Mouse (Mus musculus): ENCODE results near the gene Rcl1. TPM values are rescaled to one million over a fixed set of nuclear protein-coding genes. Genes with fewer than 3 reads are reported as not detected.
A peak's percentile ranks its signal among the peaks of the same experiment; 100 is the strongest.

Rcl1 gene
- polyA plus RNA-seq, 1 experiment from 2014 or later = 26.0 TPM

- no peak overlapping the region for H3K9ac ChIP-seq (ENCODE audit: low read length)
- H3K27me3 ChIP-seq (ENCODE audit: control insufficient read depth, insufficient read depth, low read length) = no peaks in the 10 kb centered on the region
- no peaks in the 10 kb centered on the region for H3K9me3 ChIP-seq (ENCODE audit: control insufficient read depth, low read length)
- TF ChIP-seq CTCF (IDR thresholded peaks at IDR 0.05; ENCODE audit: low read depth) = no peak
- TF ChIP-seq EP300 (optimal IDR thresholded peaks at IDR 0.05) = no peak
- no peak overlapping the region for H3K4me2 ChIP-seq (replicated peaks; ENCODE audit: low read depth)
- H3K4me3 ChIP-seq (ENCODE audit: low read depth, low read length) = no peak overlapping the region
- H3K4me1 ChIP-seq (replicated peaks; ENCODE audit: control insufficient read depth, insufficient read depth) = no peaks in the 10 kb centered on the region
- 20% methylated on average over 6 of the region's 6 CpGs for WGBS
- H3K27ac ChIP-seq (replicated peaks) = no peak overlapping the region
- ATAC-seq (ENCODE audit: low FRiP score, low TSS enrichment) (no peak), DNase-seq (ENCODE audit: low spot score) (peak; percentile 12)
- H3K36me3 ChIP-seq (ENCODE audit: control insufficient read depth, insufficient read depth, low read length) = no peaks in the 10 kb centered on the region
Measured at GRCm38 (mm10) chr19:29060299-29060698, 40.9 kb upstream of the Rcl1 start.

GRCm38 (mm10) chr19:29063009-29063408, 38.2 kb upstream of the Rcl1 start:
- H3K4me2 ChIP-seq (replicated peaks; ENCODE audit: low read depth) = no peak overlapping the region
- H3K9me3 ChIP-seq (ENCODE audit: control insufficient read depth, low read length) = no peaks in the 10 kb centered on the region
- H3K9ac ChIP-seq (ENCODE audit: low read length) = no peak overlapping the region
- H3K27me3 ChIP-seq (ENCODE audit: control insufficient read depth, insufficient read depth, low read length) = no peaks in the 10 kb centered on the region
- TF ChIP-seq CTCF (IDR thresholded peaks at IDR 0.05; ENCODE audit: low read depth) (no peak), EP300 (optimal IDR thresholded peaks at IDR 0.05) (no peak)
- no peak for ATAC-seq (ENCODE audit: low FRiP score, low TSS enrichment)
- no peak overlapping the region for H3K27ac ChIP-seq (replicated peaks)
- DNase-seq (ENCODE audit: low spot score) = no peak
- H3K4me3 ChIP-seq (ENCODE audit: low read depth, low read length) = no peak overlapping the region
- 88% methylated on average over 5 of the region's 5 CpGs for WGBS
- H3K4me1 ChIP-seq (replicated peaks; ENCODE audit: control insufficient read depth, insufficient read depth) = no peaks in the 10 kb centered on the region
- H3K36me3 ChIP-seq (ENCODE audit: control insufficient read depth, insufficient read depth, low read length) = no peaks in the 10 kb centered on the region

- Histone ChIP-seq H3K9ac (ENCODE audit: low read length) (0 out of 2 replicates have a peak overlapping the region, but pooled peaks have one; percentile 31), H3K27me3 (ENCODE audit: control insufficient read depth, insufficient read depth, low read length) (no peaks in the 10 kb centered on the region), H3K36me3 (ENCODE audit: control insufficient read depth, insufficient read depth, low read length) (no peaks in the 10 kb centered on the region), H3K9me3 (ENCODE audit: control insufficient read depth, low read length) (no peaks in the 10 kb centered on the region), H3K27ac (replicated peaks) (peak overlapping the region; percentile 54), H3K4me1 (replicated peaks; ENCODE audit: control insufficient read depth, insufficient read depth) (no peaks in the 10 kb centered on the region), H3K4me3 (ENCODE audit: low read depth, low read length) (peak overlapping the region; percentile 15; the same call in 1 of the 2 replicates), H3K4me2 (replicated peaks; ENCODE audit: low read depth) (peak overlapping the region; percentile 41)
- DNase-seq (ENCODE audit: low spot score) (peak; percentile 98), ATAC-seq (ENCODE audit: low FRiP score, low TSS enrichment) (peak; percentile 72)
- TF ChIP-seq CTCF (IDR thresholded peaks at IDR 0.05; ENCODE audit: low read depth) (peak; percentile 99), EP300 (optimal IDR thresholded peaks at IDR 0.05) (no peak)
- 13% methylated on average over 18 of the region's 18 CpGs for WGBS
Measured at GRCm38 (mm10) chr19:29063577-29064363, 37.4 kb upstream of the Rcl1 start.

GRCm38 (mm10) chr19:29064451-29065102, 36.6 kb upstream of the Rcl1 start:
- Histone ChIP-seq H3K36me3 (ENCODE audit: control insufficient read depth, insufficient read depth, low read length) (no peaks in the 10 kb centered on the region), H3K4me3 (ENCODE audit: low read depth, low read length) (0 out of 2 replicates have a peak overlapping the region, but pooled peaks have one; percentile 15), H3K4me2 (replicated peaks; ENCODE audit: low read depth) (peak overlapping the region; percentile 41), H3K9me3 (ENCODE audit: control insufficient read depth, low read length) (no peaks in the 10 kb centered on the region), H3K27me3 (ENCODE audit: control insufficient read depth, insufficient read depth, low read length) (no peaks in the 10 kb centered on the region), H3K27ac (replicated peaks) (peak overlapping the region; percentile 54), H3K9ac (ENCODE audit: low read length) (no peak overlapping the region), H3K4me1 (replicated peaks; ENCODE audit: control insufficient read depth, insufficient read depth) (no peaks in the 10 kb centered on the region)
- peak; percentile 64 for DNase-seq (ENCODE audit: low spot score)
- ATAC-seq (ENCODE audit: low FRiP score, low TSS enrichment) = peak; percentile 67
- 47% methylated on average over 9 of the region's 9 CpGs for WGBS
- no peak for TF ChIP-seq EP300 (optimal IDR thresholded peaks at IDR 0.05)
- peak; percentile 54 for TF ChIP-seq CTCF (IDR thresholded peaks at IDR 0.05; ENCODE audit: low read depth)

- no peak for TF ChIP-seq EP300 (optimal IDR thresholded peaks at IDR 0.05)
- peak; percentile 9; the same call in 1 of the 2 replicates for TF ChIP-seq CTCF (IDR thresholded peaks at IDR 0.05; ENCODE audit: low read depth)
- H3K36me3 ChIP-seq (ENCODE audit: control insufficient read depth, insufficient read depth, low read length) = no peaks in the 10 kb centered on the region
- no peaks in the 10 kb centered on the region for H3K9me3 ChIP-seq (ENCODE audit: control insufficient read depth, low read length)
- DNase-seq (ENCODE audit: low spot score) = peak; percentile 64
- ATAC-seq (ENCODE audit: low FRiP score, low TSS enrichment) = peak; percentile 56; the same call in 1 of the 2 replicates
- H3K4me3 ChIP-seq (ENCODE audit: low read depth, low read length) = peak overlapping the region; percentile 23
- peak overlapping the region; percentile 73 for H3K27ac ChIP-seq (replicated peaks)
- H3K4me2 ChIP-seq (replicated peaks; ENCODE audit: low read depth) = peak overlapping the region; percentile 44
- WGBS = 8% methylated on average over 11 of the region's 11 CpGs
- no peak overlapping the region for H3K9ac ChIP-seq (ENCODE audit: low read length)
- no peaks in the 10 kb centered on the region for H3K27me3 ChIP-seq (ENCODE audit: control insufficient read depth, insufficient read depth, low read length)
- H3K4me1 ChIP-seq (replicated peaks; ENCODE audit: control insufficient read depth, insufficient read depth) = no peaks in the 10 kb centered on the region
Measured at GRCm38 (mm10) chr19:29066981-29067471, 34.1 kb upstream of the Rcl1 start.
